Mouse (Mus musculus): ENCODE results near the gene Ociad1. TPM values are rescaled to one million over a fixed set of nuclear protein-coding genes. Genes with fewer than 3 reads are reported as not detected.
A peak's percentile ranks its signal among the peaks of the same experiment; 100 is the strongest.

Ociad1 gene
- polyA plus RNA-seq, 1 experiment from 2014 or later: 132 TPM

DNA sequence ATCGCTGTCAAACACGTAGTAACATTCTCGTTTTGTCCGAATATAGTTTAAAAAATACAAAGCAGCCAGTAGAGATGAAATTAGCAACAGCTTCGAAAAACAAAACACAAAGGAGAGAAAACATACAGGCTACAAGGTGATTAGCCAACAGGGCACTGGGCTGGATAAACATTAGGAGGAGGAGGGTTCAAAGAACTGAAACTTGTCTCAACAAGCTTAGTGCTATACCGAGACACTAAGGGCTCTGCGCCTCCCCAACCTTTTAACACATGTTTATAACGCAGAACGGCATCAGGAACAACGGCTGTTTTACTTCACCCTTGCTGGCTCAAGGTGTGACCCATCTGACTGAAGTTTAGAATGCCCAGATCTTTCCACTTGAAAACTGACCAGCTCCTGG lies 13.4 kb upstream of the Ociad1 start:
- 30% methylated on average over 10 of the region's 10 CpGs for WGBS
- Histone ChIP-seq H3K36me3 (ENCODE audit: control insufficient read depth, insufficient read depth, low read length) (no peaks in the 10 kb centered on the region), H3K9me3 (ENCODE audit: control insufficient read depth, low read length) (no peaks in the 10 kb centered on the region), H3K4me3 (ENCODE audit: low read length) (no peak overlapping the region), H3K4me1 (ENCODE audit: control insufficient read depth, insufficient read depth, low read length) (peaks cover 15% of the 10 kb centered on the region), H3K27me3 (ENCODE audit: control insufficient read depth, insufficient read depth, low read length) (no peaks in the 10 kb centered on the region), H3K27ac (ENCODE audit: low read depth, low read length) (peak overlapping the region; percentile 56; the same call in 1 of the 2 replicates), H3K4me2 (replicated peaks; ENCODE audit: low read depth, low read length) (0 out of 2 replicates have a peak overlapping the region, but pooled peaks have one; percentile 3), H3K9ac (ENCODE audit: low read depth, low read length) (no peak overlapping the region)
- no peak for ATAC-seq (ENCODE audit: low FRiP score, low TSS enrichment)

- ATAC-seq (ENCODE audit: low FRiP score, low TSS enrichment): no peak
- no peaks in the 10 kb centered on the region for H3K27me3 ChIP-seq (ENCODE audit: control insufficient read depth, insufficient read depth, low read length)
- H3K27ac ChIP-seq (ENCODE audit: low read depth, low read length): peak overlapping the region; percentile 56; the same call in 1 of the 2 replicates
- no peaks in the 10 kb centered on the region for H3K36me3 ChIP-seq (ENCODE audit: control insufficient read depth, insufficient read depth, low read length)
- H3K4me1 ChIP-seq (ENCODE audit: control insufficient read depth, insufficient read depth, low read length): peaks cover 15% of the 10 kb centered on the region
- no peak overlapping the region for H3K4me3 ChIP-seq (ENCODE audit: low read length)
- 0 out of 2 replicates have a peak overlapping the region, but pooled peaks have one; percentile 3 for H3K4me2 ChIP-seq (replicated peaks; ENCODE audit: low read depth, low read length)
- no peaks in the 10 kb centered on the region for H3K9me3 ChIP-seq (ENCODE audit: control insufficient read depth, low read length)
- H3K9ac ChIP-seq (ENCODE audit: low read depth, low read length): peak overlapping the region; percentile 9; the same call in 1 of the 2 replicates
- 37% methylated on average over 4 of the region's 4 CpGs for WGBS
These were observed 12.6 kb upstream of the Ociad1 start for GRCm38 (mm10) chr5:73279732-73280566.

GRCm38 (mm10) chr5:73280567-73280850 lies 12.1 kb upstream of the Ociad1 start:
- H3K36me3 ChIP-seq (ENCODE audit: control insufficient read depth, insufficient read depth, low read length): no peaks in the 10 kb centered on the region
- no peaks in the 10 kb centered on the region for H3K27me3 ChIP-seq (ENCODE audit: control insufficient read depth, insufficient read depth, low read length)
- peaks cover 15% of the 10 kb centered on the region for H3K4me1 ChIP-seq (ENCODE audit: control insufficient read depth, insufficient read depth, low read length)
- H3K27ac ChIP-seq (ENCODE audit: low read depth, low read length): no peak overlapping the region
- no peak for ATAC-seq (ENCODE audit: low FRiP score, low TSS enrichment)
- no peak overlapping the region for H3K4me3 ChIP-seq (ENCODE audit: low read length)
- no peak overlapping the region for H3K4me2 ChIP-seq (replicated peaks; ENCODE audit: low read depth, low read length)
- 52% methylated on average over 4 of the region's 4 CpGs for WGBS
- no peak overlapping the region for H3K9ac ChIP-seq (ENCODE audit: low read depth, low read length)
- no peaks in the 10 kb centered on the region for H3K9me3 ChIP-seq (ENCODE audit: control insufficient read depth, low read length)

DNA sequence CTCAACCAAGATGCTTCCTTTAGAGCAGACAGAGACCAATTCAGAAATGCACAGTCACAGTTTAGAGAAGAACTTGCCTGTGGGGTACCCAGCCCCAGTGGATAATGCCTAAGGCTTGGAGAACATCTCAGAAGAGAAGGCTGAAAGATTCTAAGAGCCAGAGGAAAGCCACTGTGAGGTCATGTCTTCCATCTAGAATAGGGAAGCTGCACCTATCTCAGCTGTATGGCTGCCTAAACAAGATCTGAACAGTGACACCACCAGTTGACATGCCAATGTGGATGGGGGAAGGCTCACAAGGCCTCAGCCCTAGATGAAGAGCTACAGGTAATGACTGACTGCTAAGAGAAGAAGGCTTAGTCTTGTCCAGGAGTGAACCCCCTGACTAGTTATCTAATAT lies 8.5 kb upstream of the Ociad1 start:
- H3K27ac ChIP-seq (ENCODE audit: low read depth, low read length): no peak overlapping the region
- H3K4me1 ChIP-seq (ENCODE audit: control insufficient read depth, insufficient read depth, low read length): peaks cover 9% of the 10 kb centered on the region
- H3K36me3 ChIP-seq (ENCODE audit: control insufficient read depth, insufficient read depth, low read length): no peaks in the 10 kb centered on the region
- H3K27me3 ChIP-seq (ENCODE audit: control insufficient read depth, insufficient read depth, low read length): no peaks in the 10 kb centered on the region
- H3K4me2 ChIP-seq (replicated peaks; ENCODE audit: low read depth, low read length): no peak overlapping the region
- no peak overlapping the region for H3K9ac ChIP-seq (ENCODE audit: low read depth, low read length)
- ATAC-seq (ENCODE audit: low FRiP score, low TSS enrichment): no peak
- H3K9me3 ChIP-seq (ENCODE audit: control insufficient read depth, low read length): no peaks in the 10 kb centered on the region
- H3K4me3 ChIP-seq (ENCODE audit: low read length): no peak overlapping the region

GRCm38 (mm10) chr5:73285470-73285978 lies 7.1 kb upstream of the Ociad1 start:
- Histone ChIP-seq H3K4me1 (ENCODE audit: control insufficient read depth, insufficient read depth, low read length) (no peaks in the 10 kb centered on the region), H3K4me2 (replicated peaks; ENCODE audit: low read depth, low read length) (no peak overlapping the region), H3K27ac (ENCODE audit: low read depth, low read length) (no peak overlapping the region), H3K9ac (ENCODE audit: low read depth, low read length) (no peak overlapping the region), H3K9me3 (ENCODE audit: control insufficient read depth, low read length) (no peaks in the 10 kb centered on the region), H3K36me3 (ENCODE audit: control insufficient read depth, insufficient read depth, low read length) (no peaks in the 10 kb centered on the region), H3K4me3 (ENCODE audit: low read length) (no peak overlapping the region), H3K27me3 (ENCODE audit: control insufficient read depth, insufficient read depth, low read length) (no peaks in the 10 kb centered on the region)
- no peak for ATAC-seq (ENCODE audit: low FRiP score, low TSS enrichment)
- 90% methylated on average over 3 of the region's 3 CpGs for whole genome bisulfite sequencing

- H3K9me3 ChIP-seq (ENCODE audit: control insufficient read depth, low read length): no peaks in the 10 kb centered on the region
- no peak overlapping the region for H3K9ac ChIP-seq (ENCODE audit: low read depth, low read length)
- no peaks in the 10 kb centered on the region for H3K36me3 ChIP-seq (ENCODE audit: control insufficient read depth, insufficient read depth, low read length)
- no peak for ATAC-seq (ENCODE audit: low FRiP score, low TSS enrichment)
- no peaks in the 10 kb centered on the region for H3K4me1 ChIP-seq (ENCODE audit: control insufficient read depth, insufficient read depth, low read length)
- H3K27me3 ChIP-seq (ENCODE audit: control insufficient read depth, insufficient read depth, low read length): no peaks in the 10 kb centered on the region
- H3K27ac ChIP-seq (ENCODE audit: low read depth, low read length): no peak overlapping the region
- H3K4me2 ChIP-seq (replicated peaks; ENCODE audit: low read depth, low read length): no peak overlapping the region
- WGBS: 66% methylated on average over 5 of the region's 5 CpGs
- no peak overlapping the region for H3K4me3 ChIP-seq (ENCODE audit: low read length)
These were observed 6.0 kb upstream of the Ociad1 start for GRCm38 (mm10) chr5:73286603-73287002.

DNA sequence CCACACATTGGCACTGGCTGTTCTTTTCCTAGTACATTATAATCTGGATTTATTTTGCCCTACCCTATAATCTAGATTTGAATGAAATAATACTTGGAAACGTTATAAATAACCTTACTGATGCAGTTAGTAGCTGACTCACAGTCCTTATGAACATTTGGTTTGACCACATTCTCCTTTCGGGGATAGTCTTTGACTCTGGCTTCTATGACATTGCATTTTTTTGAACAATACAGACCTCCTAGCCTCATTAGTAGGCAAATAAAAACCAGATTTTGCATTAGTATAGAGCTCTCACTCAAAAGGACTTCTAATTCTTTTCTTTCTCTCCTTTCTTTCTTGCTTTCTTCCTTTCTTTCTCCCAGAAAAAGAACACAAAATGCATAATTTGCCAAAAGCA lies 2.7 kb upstream of the Ociad1 start:
- no peak overlapping the region for H3K9ac ChIP-seq (ENCODE audit: low read depth, low read length)
- H3K9me3 ChIP-seq (ENCODE audit: control insufficient read depth, low read length): no peaks in the 10 kb centered on the region
- H3K4me2 ChIP-seq (replicated peaks; ENCODE audit: low read depth, low read length): no peak overlapping the region
- ATAC-seq (ENCODE audit: low FRiP score, low TSS enrichment): no peak
- whole genome bisulfite sequencing: 65% methylated on average over 2 of the region's 2 CpGs
- no peak overlapping the region for H3K27ac ChIP-seq (ENCODE audit: low read depth, low read length)
- peaks cover 7% of the 10 kb centered on the region for H3K4me1 ChIP-seq (ENCODE audit: control insufficient read depth, insufficient read depth, low read length)
- H3K36me3 ChIP-seq (ENCODE audit: control insufficient read depth, insufficient read depth, low read length): peaks cover 3% of the 10 kb centered on the region; the same call in 1 of the 2 replicates
- H3K4me3 ChIP-seq (ENCODE audit: low read length): no peak overlapping the region
- no peaks in the 10 kb centered on the region for H3K27me3 ChIP-seq (ENCODE audit: control insufficient read depth, insufficient read depth, low read length)

DNA sequence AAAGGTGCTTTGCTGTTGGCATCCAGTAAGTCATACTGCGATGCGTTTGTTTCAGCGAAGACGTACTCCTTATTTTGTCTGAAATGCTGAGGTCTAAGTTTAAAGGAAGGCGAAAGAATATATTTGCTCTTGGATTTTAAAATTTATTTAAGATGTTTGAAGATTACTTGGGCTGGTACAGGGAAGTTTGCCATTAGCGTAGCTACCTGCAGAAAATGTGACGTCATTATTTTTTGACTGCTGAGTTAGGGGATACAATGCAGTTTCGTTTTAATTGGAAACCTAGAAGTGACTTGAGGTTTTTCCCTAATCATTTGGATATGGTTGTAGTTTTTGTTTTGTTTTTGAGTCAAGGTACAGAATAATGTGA lies 859 bp downstream of the Ociad1 start:
- no peak for ATAC-seq (ENCODE audit: low FRiP score, low TSS enrichment)
- 12% methylated on average over 8 of the region's 8 CpGs for WGBS
- Histone ChIP-seq H3K4me1 (ENCODE audit: control insufficient read depth, insufficient read depth, low read length) (peaks cover 8% of the 10 kb centered on the region), H3K4me2 (replicated peaks; ENCODE audit: low read depth, low read length) (peak overlapping the region; percentile 65), H3K27ac (ENCODE audit: low read depth, low read length) (peak overlapping the region; percentile 89), H3K27me3 (ENCODE audit: control insufficient read depth, insufficient read depth, low read length) (no peaks in the 10 kb centered on the region), H3K9me3 (ENCODE audit: control insufficient read depth, low read length) (no peaks in the 10 kb centered on the region), H3K36me3 (ENCODE audit: control insufficient read depth, insufficient read depth, low read length) (peaks cover 25% of the 10 kb centered on the region), H3K4me3 (ENCODE audit: low read length) (peak overlapping the region; percentile 87), H3K9ac (ENCODE audit: low read depth, low read length) (peak overlapping the region; percentile 79)

DNA sequence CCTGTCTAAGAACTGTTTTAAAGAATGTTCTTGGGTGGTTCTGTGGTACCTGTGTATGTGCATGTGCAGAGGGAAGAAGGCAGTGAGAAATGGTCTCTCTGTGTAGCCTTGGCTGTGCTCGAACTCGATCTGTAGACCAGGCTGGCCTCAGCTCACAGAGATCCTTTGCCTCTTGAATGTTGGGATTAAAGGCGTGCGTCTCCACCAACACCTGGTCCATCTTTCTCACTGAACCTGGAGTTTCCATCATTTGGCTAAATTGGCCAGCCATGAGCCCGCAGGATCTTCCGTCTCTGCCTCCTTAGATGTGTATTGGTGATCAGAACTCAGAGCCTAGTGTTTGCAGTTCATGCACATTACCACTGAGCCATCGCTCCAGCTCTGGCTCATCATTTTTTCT lies 2.4 kb downstream of the Ociad1 start:
- H3K4me1 ChIP-seq (ENCODE audit: control insufficient read depth, insufficient read depth, low read length): peaks cover 8% of the 10 kb centered on the region
- no peak overlapping the region for H3K9ac ChIP-seq (ENCODE audit: low read depth, low read length)
- no peak overlapping the region for H3K4me2 ChIP-seq (replicated peaks; ENCODE audit: low read depth, low read length)
- H3K36me3 ChIP-seq (ENCODE audit: control insufficient read depth, insufficient read depth, low read length): peaks cover 27% of the 10 kb centered on the region
- no peaks in the 10 kb centered on the region for H3K27me3 ChIP-seq (ENCODE audit: control insufficient read depth, insufficient read depth, low read length)
- no peaks in the 10 kb centered on the region for H3K9me3 ChIP-seq (ENCODE audit: control insufficient read depth, low read length)
- no peak overlapping the region for H3K4me3 ChIP-seq (ENCODE audit: low read length)
- H3K27ac ChIP-seq (ENCODE audit: low read depth, low read length): no peak overlapping the region
- WGBS: 95% methylated on average over 7 of the region's 7 CpGs
- no peak for ATAC-seq (ENCODE audit: low FRiP score, low TSS enrichment)

Data from kidney, embryonic 14.5 days (tissue).